Mouse (Mus musculus): ENCODE measurements at regions not wholly inside any gene's neighbourhood (a gene's known extent, or its start where the extent isn't known, plus 50 kb on each side); places are given as distances from the start of the nearest gene placed in this dataset.

DNA sequence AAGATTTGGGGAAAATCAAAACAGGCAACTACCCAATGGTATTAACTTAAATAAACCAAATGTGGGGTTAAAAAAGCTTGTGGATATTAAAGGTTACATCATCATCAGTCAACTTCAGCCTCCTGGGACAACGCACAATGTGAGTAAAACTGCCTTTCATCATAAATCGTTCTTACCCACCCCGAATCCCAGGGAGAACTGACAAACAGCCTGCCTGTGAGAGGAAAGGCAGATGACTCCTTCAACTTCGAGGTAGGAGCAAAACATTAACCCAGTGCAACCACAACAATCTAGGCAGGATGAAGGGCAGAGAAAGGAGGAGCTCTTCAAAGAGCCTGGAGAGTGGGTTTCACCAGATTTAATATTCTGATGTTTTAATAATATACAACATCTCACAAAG is 135.3 kb upstream of the Gm37988 start:
- no peak for DNase-seq (ENCODE audit: low read depth, low spot score)

DNA sequence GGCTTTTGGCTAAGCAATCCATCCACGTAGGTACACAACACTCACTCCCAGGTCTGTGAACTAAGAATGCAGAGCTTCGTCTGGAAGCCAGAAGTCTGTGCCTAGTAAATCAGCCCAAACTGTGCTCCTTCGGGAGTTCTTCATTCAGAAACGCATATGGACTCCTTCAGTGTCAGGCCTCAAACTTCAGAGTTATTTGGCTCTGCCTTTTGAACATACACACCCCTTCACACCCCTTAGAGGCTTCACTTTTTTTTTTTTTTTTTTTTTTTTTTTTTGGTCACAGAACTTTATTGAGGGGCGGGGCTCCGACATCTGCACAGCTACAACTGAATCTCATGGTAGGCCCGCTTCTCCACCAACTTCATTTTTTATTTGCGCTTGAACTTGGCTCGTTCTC is 120.1 kb upstream of the Gm37988 start:
- DNase-seq (ENCODE audit: low read depth, low spot score): no peak

DNA sequence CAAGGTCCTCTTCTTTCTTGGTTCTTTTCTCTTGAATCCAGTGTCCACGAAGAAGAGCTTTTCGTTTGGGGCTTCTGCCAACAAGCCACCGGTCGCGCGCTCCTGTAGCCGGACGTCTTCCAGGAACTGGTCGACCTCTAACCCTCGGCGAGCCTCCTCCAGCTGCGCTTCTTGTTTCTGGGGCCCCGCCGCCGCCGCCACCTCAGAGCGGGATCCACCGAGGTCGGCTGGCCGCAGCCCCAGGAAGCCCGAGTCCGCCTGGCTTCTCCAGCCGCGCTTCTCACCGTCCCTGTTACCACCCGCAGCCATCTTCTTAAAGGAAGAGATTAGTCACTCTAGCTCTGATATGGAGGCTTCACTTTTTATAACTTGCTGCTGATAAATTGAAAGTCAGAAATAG is 118.6 kb upstream of the Gm37988 start:
- DNase-seq (ENCODE audit: low read depth, low spot score): no peak

DNA sequence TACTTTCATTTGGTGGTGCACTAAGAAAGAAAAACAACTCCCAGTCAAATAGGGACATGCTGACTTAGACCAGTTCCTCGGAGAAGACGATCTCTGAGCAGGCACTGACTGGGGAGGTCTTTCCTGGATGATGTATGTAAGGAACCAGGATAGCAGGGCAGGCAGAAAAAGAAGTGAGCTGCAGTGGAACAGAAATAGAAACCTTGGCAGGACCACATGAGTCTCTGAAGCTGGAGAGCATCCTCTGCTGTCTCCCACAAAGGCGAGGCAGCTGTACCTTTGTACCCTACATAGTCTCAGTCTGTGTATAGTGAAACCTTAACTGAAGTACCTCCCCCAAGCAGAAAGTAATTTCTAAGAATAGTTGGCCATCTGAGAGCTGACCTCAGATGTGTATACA is 104.4 kb upstream of the Gm37988 start:
- no peak for DNase-seq (ENCODE audit: low read depth, low spot score)

DNA sequence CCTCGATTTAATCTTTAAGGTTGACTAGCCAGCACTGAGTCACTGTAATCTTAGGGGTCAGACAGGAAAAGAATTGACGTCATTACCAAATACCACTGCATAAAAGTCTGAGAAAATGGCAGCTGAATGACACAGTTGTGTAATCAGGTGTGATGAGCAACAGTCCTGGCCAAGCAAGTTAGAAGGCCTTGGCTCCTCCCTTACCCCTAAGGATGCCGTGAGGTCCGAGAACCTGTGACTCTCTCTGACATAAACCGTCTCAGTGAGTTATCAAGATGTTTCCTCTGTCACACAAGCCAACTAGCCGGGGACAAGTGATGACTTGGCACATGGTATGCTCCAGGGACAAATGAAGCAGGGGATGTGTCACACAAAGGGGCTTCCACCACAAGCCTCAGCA is 101.5 kb upstream of the Gm37988 start:
- peak; percentile 9 for DNase-seq (ENCODE audit: low read depth, low spot score)

DNA sequence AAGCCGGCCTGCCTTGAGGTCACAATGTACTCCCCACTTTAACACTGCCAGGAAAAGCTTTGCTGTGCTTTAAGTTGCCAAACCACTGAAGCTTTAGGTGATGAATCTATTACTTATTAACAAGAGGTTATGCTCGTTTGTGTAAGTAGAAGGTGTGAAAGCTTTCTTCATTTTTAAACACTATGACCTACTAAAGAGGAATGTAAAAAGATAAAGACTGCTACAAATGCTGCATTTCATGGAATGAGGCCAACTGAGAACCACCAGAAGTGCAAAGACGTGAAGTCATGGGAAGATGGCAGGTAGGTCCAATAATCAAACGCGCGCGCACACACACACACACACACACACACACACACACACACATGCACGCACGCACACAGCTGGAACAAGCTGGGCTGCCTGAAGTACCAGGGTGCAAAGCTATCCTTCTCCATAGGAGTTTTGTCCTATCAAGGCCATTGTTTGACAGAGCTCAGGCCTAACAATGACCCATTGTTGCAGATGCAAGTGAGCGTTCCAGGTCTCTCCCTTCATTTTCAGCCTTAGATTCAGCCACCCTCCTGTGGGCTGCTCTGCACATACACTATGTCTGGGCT is 85.3 kb upstream of the Gm37988 start:
- DNase-seq (ENCODE audit: low read depth, low spot score): no peak

All from 3T3-L1 (cell line).